Mouse (Mus musculus) kidney, postnatal 0 days (tissue): ENCODE data around the gene Gdnf. TPM values are rescaled to one million over a fixed set of nuclear protein-coding genes. Genes with fewer than 3 reads are reported as not detected.

Experiments used
- ATAC-seq: fragments of 200-750 bp; cut with Nextera tagmentation; replicated peaks from 2 replicates; pipeline ENCODE4 v1.8.0; 2017; ENCODE audit warnings: low read depth, moderate number of reproducible peaks, moderate TSS enrichment, moderate library complexity; ENCODE audit not compliant: low FRiP score
- DNase-seq: peaks from one replicate; pipeline ENCODE4 v3.0.0-alpha.2; 2016; ENCODE audit warnings: low spot score
- H3K27ac ChIP-seq: fragments of 300-500 bp; sonication (generic); 2 replicates; pipeline ENCODE4 v1.5.1; 2014; ENCODE audit warnings: mild to moderate bottlenecking
- H3K27me3 ChIP-seq: fragments of 300-500 bp; sonication (generic); 2 replicates; pipeline ENCODE4 v1.6.1; 2014; ENCODE audit warnings: low read length, mixed read lengths; ENCODE audit not compliant: insufficient read depth
- H3K36me3 ChIP-seq: fragments of 300-500 bp; sonication (generic); 2 replicates; pipeline ENCODE4 v1.6.1; 2014; ENCODE audit warnings: low read length, mixed read lengths; ENCODE audit not compliant: insufficient read depth
- H3K4me1 ChIP-seq: fragments of 300-500 bp; sonication (generic); replicated peaks from 2 replicates; pipeline ENCODE4 v1.6.1; 2014; ENCODE audit warnings: antibody characterized with exemption, low read length, mixed read lengths; ENCODE audit not compliant: insufficient read depth
- H3K4me2 ChIP-seq: fragments of 300-500 bp; sonication (generic); 2 replicates; pipeline ENCODE4 v1.6.1; 2014; ENCODE audit warnings: mild to moderate bottlenecking, low read length, moderate library complexity, mixed read lengths
- H3K4me3 ChIP-seq: fragments of 300-500 bp; sonication (generic); replicated peaks from 2 replicates; pipeline ENCODE4 v1.5.1; 2014; ENCODE audit warnings: low read depth, low read length
- H3K9ac ChIP-seq: fragments of 300-500 bp; sonication (generic); 2 replicates; pipeline ENCODE4 v1.6.1; 2014; ENCODE audit warnings: low read depth, low read length
- H3K9me3 ChIP-seq: fragments of 300-500 bp; sonication (generic); replicated peaks from 2 replicates; pipeline ENCODE4 v1.6.1; 2016; ENCODE audit warnings: low read length, inconsistent platforms, mixed read lengths
- CTCF ChIP-seq: IDR thresholded peaks from 2 replicates; pipeline ENCODE4 v1.5.1; 2016; ENCODE audit warnings: antibody characterized with exemption, low read depth, mild to moderate bottlenecking, moderate library complexity
- WGBS: fragments of 180-500 bp; shearing (Covaris S2); extraction: QIAGEN DNeasy Blood & Tissue Kit; methylation state at CpG from one replicate; pipeline ENCODE4 v1.1.7; 2014; 5-methylcytosine and 5-hydroxymethylcytosine counted together
- polyA plus RNA-seq: library from polyadenylated mRNA; unstranded; fragments of >200 nt; fragmentation: Nextera tagmentation; extraction: Ambion mirVana; gene quantifications from 2 replicates; pipeline ENCODE4 v1.2.1, GENCODE M21; 2015

Gdnf gene
- polyA plus RNA-seq, 1 experiment from 2014 or later = 5.8 TPM

GRCm38 (mm10) chr15:7842398-7842797 lies 31.8 kb downstream of the Gdnf start:
- no peak overlapping the region for H3K4me3 ChIP-seq
- WGBS = 86% methylated on average over 4 of the region's 4 CpGs
- no peaks in the 10 kb centered on the region for H3K9me3 ChIP-seq
- H3K4me1 ChIP-seq = no peaks in the 10 kb centered on the region
- TF ChIP-seq CTCF = no peak
- no peaks in the 10 kb centered on the region for H3K27me3 ChIP-seq
- ATAC-seq (no peak), DNase-seq (no peak)
- H3K4me2 ChIP-seq = no peak overlapping the region
- no peaks in the 10 kb centered on the region for H3K36me3 ChIP-seq
- H3K27ac ChIP-seq = no peak overlapping the region
- H3K9ac ChIP-seq = no peak overlapping the region

- H3K4me3 ChIP-seq = no peak overlapping the region
- TF ChIP-seq CTCF = no peak
- no peak for DNase-seq
- no peak overlapping the region for H3K9ac ChIP-seq
- no peaks in the 10 kb centered on the region for H3K27me3 ChIP-seq
- H3K4me2 ChIP-seq = no peak overlapping the region
- H3K27ac ChIP-seq = no peak overlapping the region
- no peaks in the 10 kb centered on the region for H3K4me1 ChIP-seq
- H3K36me3 ChIP-seq = no peaks in the 10 kb centered on the region
- ATAC-seq = no peak
- no peaks in the 10 kb centered on the region for H3K9me3 ChIP-seq
- WGBS = 69% methylated on average over 13 of the region's 13 CpGs
Measured at GRCm38 (mm10) chr15:7857418-7857817, 46.8 kb downstream of the Gdnf start.

GRCm38 (mm10) chr15:7858841-7859240 lies 48.2 kb downstream of the Gdnf start:
- Histone ChIP-seq H3K27me3 (no peaks in the 10 kb centered on the region), H3K9ac (no peak overlapping the region), H3K4me2 (no peak overlapping the region), H3K4me1 (no peaks in the 10 kb centered on the region), H3K27ac (no peak overlapping the region), H3K36me3 (no peaks in the 10 kb centered on the region), H3K9me3 (no peaks in the 10 kb centered on the region), H3K4me3 (no peak overlapping the region)
- WGBS = 80% methylated on average over 5 of the region's 5 CpGs
- no peak for TF ChIP-seq CTCF
- DNase-seq (no peak), ATAC-seq (no peak)

- 86% methylated on average over 5 of the region's 5 CpGs for WGBS
- no peak overlapping the region for H3K4me2 ChIP-seq
- H3K4me1 ChIP-seq = no peaks in the 10 kb centered on the region
- H3K27me3 ChIP-seq = no peaks in the 10 kb centered on the region
- no peaks in the 10 kb centered on the region for H3K9me3 ChIP-seq
- no peak for DNase-seq
- no peak for TF ChIP-seq CTCF
- H3K27ac ChIP-seq = no peak overlapping the region
- no peak overlapping the region for H3K9ac ChIP-seq
- H3K4me3 ChIP-seq = no peak overlapping the region
- H3K36me3 ChIP-seq = no peaks in the 10 kb centered on the region
- no peak for ATAC-seq
Measured at GRCm38 (mm10) chr15:7862890-7863289, 52.2 kb downstream of the Gdnf start.

- Histone ChIP-seq H3K9ac (no peak overlapping the region), H3K4me2 (no peak overlapping the region)
- WGBS = 68% methylated on average over 5 of the region's 5 CpGs
Measured at GRCm38 (mm10) chr15:7863328-7863727, 52.7 kb downstream of the Gdnf start.

GRCm38 (mm10) chr15:7865305-7865704 lies 54.7 kb downstream of the Gdnf start:
- no peak for TF ChIP-seq CTCF
- ATAC-seq (no peak), DNase-seq (no peak)
- Histone ChIP-seq H3K27me3 (no peaks in the 10 kb centered on the region), H3K27ac (no peak overlapping the region), H3K4me3 (no peak overlapping the region), H3K4me2 (no peak overlapping the region), H3K9ac (no peak overlapping the region), H3K36me3 (no peaks in the 10 kb centered on the region), H3K4me1 (no peaks in the 10 kb centered on the region), H3K9me3 (no peaks in the 10 kb centered on the region)
- 82% methylated on average over 3 of the region's 3 CpGs for WGBS

More at GRCm38 (mm10) chr15:7863328-7863727, 52.7 kb downstream of the Gdnf start:
- no peaks in the 10 kb centered on the region for H3K9me3 ChIP-seq
- DNase-seq (no peak), ATAC-seq (no peak)
- no peaks in the 10 kb centered on the region for H3K4me1 ChIP-seq
- H3K27ac ChIP-seq = no peak overlapping the region
- H3K4me3 ChIP-seq = no peak overlapping the region
- H3K27me3 ChIP-seq = no peaks in the 10 kb centered on the region
- no peaks in the 10 kb centered on the region for H3K36me3 ChIP-seq
- no peak for TF ChIP-seq CTCF

GRCm38 (mm10) chr15:7872473-7872872 lies 61.8 kb downstream of the Gdnf start:
- WGBS = 65% methylated on average over 4 of the region's 5 CpGs
- no peaks in the 10 kb centered on the region for H3K27me3 ChIP-seq
- DNase-seq (no peak), ATAC-seq (no peak)
- TF ChIP-seq CTCF = no peak
- H3K27ac ChIP-seq = no peak overlapping the region
- no peaks in the 10 kb centered on the region; the same call in 1 of the 2 replicates for H3K4me1 ChIP-seq
- H3K4me3 ChIP-seq = no peak overlapping the region
- H3K4me2 ChIP-seq = no peak overlapping the region
- no peaks in the 10 kb centered on the region for H3K9me3 ChIP-seq
- H3K36me3 ChIP-seq = no peaks in the 10 kb centered on the region
- no peak overlapping the region for H3K9ac ChIP-seq
